15 mouse cellular contexts compared by ENCODE assay signal in genomic region chr5:25041947-25042346, GRCm38 (mm10). TPM values are rescaled to one million over a fixed set of nuclear protein-coding genes. Genes with fewer than 3 reads are reported as not detected.
DNase-seq lines count a peak whose midpoint lies in the region; ATAC-seq and TF ChIP-seq lines count a peak whose summit lies in the region.
"Had no signal": no experiment of that assay in that cellular context is flagged by ENCODE, and none has a peak within 500 bp of the region (broad histone marks: within the 10 kb centered on the region; RNA-seq: fewer than 3 reads in every experiment).

No protein-coding gene starts in this region.

- peak; percentile 64 for ATAC-seq in megakaryocyte-erythroid progenitor cell, adult 5-6 weeks (replicated peaks; ENCODE audit: low FRiP score, low TSS enrichment, poor library complexity, severe bottlenecking)
- ATAC-seq in kidney, embryonic 15.5 days (replicated peaks; ENCODE audit: low FRiP score), result no peak
- ATAC-seq in activated CD4-positive, CD25-positive, alpha-beta regulatory T cell, adult 4 months, result no peak
- ATAC-seq: hindbrain, embryonic 16.5 days; intestine, postnatal 0 days; liver, postnatal 0 days had no signal

- no peaks in the 10 kb centered on the region for H3K27me3 ChIP-seq in kidney, embryonic 15.5 days
- H3K27me3 ChIP-seq: heart, embryonic 15.5 days had no signal

- 85% methylated on average over 1 of the region's 1 CpGs for WGBS in kidney, embryonic 15.5 days

- peak overlapping the region; percentile 49; the same call in 1 of the 2 replicates for H3K27ac ChIP-seq in layer of hippocampus, adult 2 months
- H3K27ac ChIP-seq in kidney, embryonic 15.5 days, result no peak overlapping the region
- H3K27ac ChIP-seq: forebrain, embryonic 10.5 days; heart, adult 2 months; heart, embryonic 15.5 days; kidney, postnatal 0 days had no signal

- no peak for DNase-seq in layer of hippocampus, adult 2 months (ENCODE audit: low spot score in 2 of 2)
- no peak for DNase-seq in layer of hippocampus, postnatal 25 days (ENCODE audit: extremely low spot score in 1 of 2, low spot score in 1 of 2)
- peak; percentile 53 for DNase-seq in lung, postnatal 10 days
- no peak for DNase-seq in urinary bladder, postnatal 25 days (ENCODE audit: low spot score)
- DNase-seq: cerebellum, adult 18-20 months; liver, postnatal 0 days had no signal

- no peaks in the 10 kb centered on the region for H3K9me3 ChIP-seq in kidney, embryonic 15.5 days (replicated peaks)
- H3K9me3 ChIP-seq: heart, embryonic 15.5 days had no signal

- no peak for TF ChIP-seq CTCF in layer of hippocampus, adult 2 months (conservative IDR thresholded peaks at IDR 0.05)

- H3K4me1 ChIP-seq in kidney, embryonic 15.5 days, result 0 out of 2 replicates have a peak, but pooled peaks cover 8% of the 10 kb centered on the region
- H3K4me1 ChIP-seq: forebrain, embryonic 10.5 days had no signal

- no peak overlapping the region for H3K4me2 ChIP-seq in kidney, embryonic 15.5 days
- H3K4me2 ChIP-seq: heart, embryonic 15.5 days had no signal

- no peak overlapping the region for H3K9ac ChIP-seq in kidney, embryonic 15.5 days
- H3K9ac ChIP-seq: heart, embryonic 15.5 days; liver, postnatal 0 days had no signal

- H3K36me3 ChIP-seq in kidney, embryonic 15.5 days, result no peaks in the 10 kb centered on the region
- H3K36me3 ChIP-seq: forebrain, embryonic 10.5 days; heart, embryonic 15.5 days had no signal

- no peak overlapping the region for H3K4me3 ChIP-seq in layer of hippocampus, adult 2 months
- H3K4me3 ChIP-seq in kidney, embryonic 15.5 days (replicated peaks), result no peak overlapping the region
- H3K4me3 ChIP-seq: forebrain, embryonic 10.5 days; heart, adult 2 months; heart, embryonic 15.5 days had no signal

RNA-seq across cellular contexts. Expression of gene Prkag2, which starts 58.5 kb away (rescaled TPM):
- 100 to 1,000 TPM; 177 to 193 TPM for total RNA-seq in layer of hippocampus, adult 2 months (2021)
- total RNA-seq in layer of hippocampus, postnatal 25 days (2021), result 100 to 1,000 TPM; 159 to 167 TPM
- total RNA-seq in megakaryocyte-erythroid progenitor cell, adult 5-6 weeks (2014; fragmentation: Nextera tagmentation), result 6.9 and 9.3 TPM in 2 replicates
- 9.1 and 13.3 TPM in 2 replicates for total RNA-seq in megakaryocyte-erythroid progenitor cell, adult 5-6 weeks (2017)
- polyA plus RNA-seq in kidney, embryonic 15.5 days (2015; fragmentation: Nextera tagmentation; extraction: Ambion mirVana), result 38.2 and 40.3 TPM in 2 replicates
- polyA plus RNA-seq in activated CD4-positive, CD25-positive, alpha-beta regulatory T cell, adult 4 months (2017; shearing (Covaris generic)), result 10 to 100 TPM; 26.2 to 26.8 TPM

Comparison
In these comparisons a context has a peak if more than half of its experiments do, and no peak if none do; other contexts are left out.
1. RNA of gene Prkag2, which starts 58.5 kb away (total RNA-seq): 177 to 193 TPM in layer of hippocampus, adult 2 months and 159 to 167 TPM in layer of hippocampus, postnatal 25 days; 6.9 to 13.3 TPM in megakaryocyte-erythroid progenitor cell, adult 5-6 weeks; every median in the first group is over 10 times any median in the second.